Mouse (Mus musculus) midbrain, embryonic 10.5 days (tissue): ENCODE results near the gene Ramp3. TPM values are rescaled to one million over a fixed set of nuclear protein-coding genes. Genes with fewer than 3 reads are reported as not detected.

Experiments
- DNase-seq: peaks from one replicate; pipeline ENCODE4 v3.0.0-alpha.2; 2017; ENCODE audit warnings: low spot score
- H3K27ac ChIP-seq: fragments of 300-500 bp; sonication (generic); replicated peaks from 2 replicates; pipeline ENCODE4 v1.5.1; 2016; ENCODE audit warnings: mild to moderate bottlenecking
- H3K27me3 ChIP-seq: fragments of 300-500 bp; sonication (generic); 2 replicates; pipeline ENCODE4 v1.6.1; 2016; ENCODE audit warnings: low read depth, mild to moderate bottlenecking; ENCODE audit not compliant: poor library complexity, severe bottlenecking
- H3K36me3 ChIP-seq: fragments of 300-500 bp; sonication (generic); 2 replicates; pipeline ENCODE4 v1.6.1; 2016; ENCODE audit warnings: mild to moderate bottlenecking, moderate library complexity
- H3K4me1 ChIP-seq: fragments of 300-500 bp; sonication (generic); 2 replicates; pipeline ENCODE4 v1.6.1; 2016
- H3K4me3 ChIP-seq: fragments of 300-500 bp; sonication (generic); 2 replicates; pipeline ENCODE4 v1.5.1; 2016; ENCODE audit warnings: mild to moderate bottlenecking, moderate library complexity
- H3K9me3 ChIP-seq: fragments of 300-500 bp; sonication (generic); replicated peaks from 2 replicates; pipeline ENCODE4 v1.6.1; 2016; ENCODE audit warnings: mild to moderate bottlenecking
- WGBS: fragments of 180-500 bp; shearing (Covaris S2); methylation state at CpG from one replicate; pipeline ENCODE4 v1.1.7; 2016; 5-methylcytosine and 5-hydroxymethylcytosine counted together
- polyA plus RNA-seq: library from polyadenylated mRNA; unstranded; fragments of >200 nt; fragmentation: Nextera tagmentation; extraction: Ambion mirVana; gene quantifications from 2 replicates; pipeline ENCODE4 v1.2.1, GENCODE M21; 2016

Gene Ramp3
- polyA plus RNA-seq: 5.6 and 7.1 TPM in 2 replicates

DNA sequence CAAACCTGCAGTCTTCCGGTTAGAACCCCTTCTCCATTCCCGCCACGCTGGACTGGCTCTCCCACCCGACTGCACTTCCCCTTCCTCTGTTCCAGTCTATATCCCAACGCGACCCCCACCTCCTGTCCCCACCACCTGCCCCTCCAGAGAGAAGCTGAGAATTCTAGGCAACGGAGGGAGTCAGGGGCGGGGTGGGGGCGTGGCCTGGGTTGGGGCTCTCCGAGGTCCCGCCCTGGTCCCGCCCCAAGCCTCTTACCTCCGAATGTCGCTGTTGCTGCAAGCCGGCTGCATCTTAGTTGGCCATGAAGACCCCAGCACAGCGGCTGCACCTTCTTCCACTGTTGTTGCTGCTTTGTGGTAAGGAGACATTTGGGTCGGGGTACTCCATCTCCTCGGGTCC lies at the start of gene Ramp3:
Ramp3 (plus strand) TSS at position 251 of the 400 bp plus-strand sequence.
- Histone ChIP-seq H3K4me3 (peak within 1 kb of the TSS; percentile 62), H3K36me3 (no peaks in the 10 kb centered on the region), H3K9me3 (no peaks in the 10 kb centered on the region), H3K4me1 (peaks cover 30% of the 10 kb centered on the region), H3K27ac (peak within 1 kb of the TSS; percentile 69), H3K27me3 (peaks cover 18% of the 10 kb centered on the region)
- WGBS: 1% methylated on average over 18 of the region's 18 CpGs
- DNase-seq: peak; percentile 77

DNA sequence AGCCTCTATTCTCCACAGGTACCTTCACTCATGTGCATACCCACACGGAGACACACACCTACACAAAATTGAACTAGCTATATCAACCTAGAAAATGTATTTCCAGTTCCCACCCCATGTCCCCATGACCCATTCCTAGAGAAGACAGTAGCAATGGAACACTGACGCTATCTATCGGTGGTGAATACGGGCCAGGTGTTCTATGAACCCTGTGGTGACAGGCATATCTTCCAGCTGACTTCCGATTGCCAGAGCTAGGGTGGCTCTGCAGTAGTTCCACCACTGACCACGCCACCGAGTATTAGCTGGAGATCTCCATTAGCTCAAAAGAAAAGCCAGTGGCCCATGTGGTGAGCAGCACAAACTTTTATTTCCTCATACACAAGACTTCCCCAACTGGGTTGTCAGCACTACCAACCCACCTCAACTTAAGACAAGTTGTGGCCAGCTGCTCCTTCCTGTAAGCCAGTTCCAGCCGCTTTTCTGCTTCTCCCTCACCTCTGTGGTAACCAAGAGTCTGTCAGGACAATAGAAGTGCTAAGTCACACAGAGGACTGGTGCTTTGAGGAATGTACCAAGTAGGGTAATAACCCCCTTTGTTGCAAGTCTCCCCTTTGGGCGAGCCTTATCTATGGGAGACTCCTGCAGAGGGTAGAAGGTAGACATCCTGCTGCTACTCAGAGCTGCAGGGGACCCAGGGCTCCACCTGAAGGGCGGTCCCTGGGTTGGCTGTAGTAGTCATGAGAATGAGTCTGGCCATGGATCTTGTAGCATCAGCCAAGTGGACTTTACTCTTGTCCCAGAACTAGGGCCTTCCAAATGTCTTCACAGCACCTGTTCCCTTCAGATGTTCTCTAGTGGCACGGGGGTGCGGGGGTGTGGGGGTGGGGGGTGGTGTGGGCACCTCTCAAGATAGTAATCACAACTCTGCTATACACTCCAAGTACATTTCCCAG lies 42.8 kb upstream of the Ramp3 start:
- DNase-seq: no peak
- H3K4me3 ChIP-seq: no peak overlapping the region
- no peak overlapping the region for H3K27ac ChIP-seq
- H3K4me1 ChIP-seq: no peaks in the 10 kb centered on the region
- no peaks in the 10 kb centered on the region for H3K9me3 ChIP-seq
- no peaks in the 10 kb centered on the region for H3K27me3 ChIP-seq
- peaks cover 100% of the 10 kb centered on the region for H3K36me3 ChIP-seq
- 92% methylated on average over 12 of the region's 12 CpGs for WGBS

DNA sequence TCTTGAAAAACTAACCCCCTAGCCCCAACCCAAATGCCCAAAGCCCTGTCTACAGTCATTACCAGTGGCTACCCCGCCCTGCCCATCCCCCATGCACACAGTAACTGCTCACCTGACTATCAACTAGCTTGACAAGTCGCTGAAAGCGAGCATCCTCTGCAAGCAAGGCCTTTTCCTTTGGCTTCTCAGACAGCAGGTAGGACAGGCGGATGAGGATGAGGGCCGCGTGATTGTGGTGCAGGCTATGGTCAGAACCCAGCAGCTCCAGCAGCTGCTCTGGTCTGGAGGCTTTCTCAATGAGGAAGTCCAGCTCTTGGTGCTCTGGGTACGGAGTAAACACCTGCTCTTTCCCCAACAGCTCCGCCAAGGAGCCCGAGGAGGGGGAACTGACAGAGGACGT lies 34.6 kb upstream of the Ramp3 start:
- Histone ChIP-seq H3K4me3 (peak overlapping the region; percentile 84; the same call in 1 of the 2 replicates), H3K27me3 (no peaks in the 10 kb centered on the region), H3K36me3 (peaks cover 62% of the 10 kb centered on the region), H3K27ac (no peak overlapping the region), H3K4me1 (peaks cover 30% of the 10 kb centered on the region), H3K9me3 (no peaks in the 10 kb centered on the region)
- WGBS: 96% methylated on average over 10 of the region's 10 CpGs
- no peak for DNase-seq

DNA sequence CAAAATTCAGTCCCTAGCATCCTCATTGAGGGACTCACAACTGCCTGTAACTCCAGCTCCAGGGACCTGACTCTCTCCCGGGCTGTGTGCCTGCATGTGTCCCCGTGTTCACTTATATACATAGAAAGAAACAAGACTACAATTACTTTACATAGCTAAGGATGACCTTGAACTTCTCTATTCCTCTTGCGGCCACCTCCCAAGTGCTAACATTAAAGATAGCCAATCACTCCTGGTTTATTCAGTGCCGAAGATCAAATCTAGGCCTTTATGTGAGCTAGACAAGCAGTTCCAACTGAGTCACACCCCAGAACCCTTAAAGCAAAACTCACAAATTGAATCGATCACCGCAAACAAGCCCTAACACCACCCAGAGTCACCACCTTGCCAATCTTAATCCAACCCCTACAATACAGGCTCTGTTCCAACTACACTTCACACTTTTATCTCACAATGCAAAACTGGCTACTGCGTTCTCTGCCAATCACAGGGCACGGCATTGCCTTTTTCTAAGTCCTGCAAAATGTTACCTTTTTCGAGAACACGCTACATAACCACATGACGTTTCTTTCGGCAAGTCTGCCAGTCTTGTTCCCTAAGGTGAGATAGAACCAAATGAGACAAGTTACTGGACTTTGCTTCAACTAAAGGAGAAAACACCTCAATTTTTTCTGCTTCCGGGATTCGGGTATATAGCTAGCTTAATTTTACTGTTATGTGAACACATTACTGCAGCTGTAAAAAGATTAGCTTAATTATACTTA lies 33.5 kb upstream of the Ramp3 start:
- peaks cover 51% of the 10 kb centered on the region for H3K36me3 ChIP-seq
- peak overlapping the region; percentile 95 for H3K27ac ChIP-seq

DNA sequence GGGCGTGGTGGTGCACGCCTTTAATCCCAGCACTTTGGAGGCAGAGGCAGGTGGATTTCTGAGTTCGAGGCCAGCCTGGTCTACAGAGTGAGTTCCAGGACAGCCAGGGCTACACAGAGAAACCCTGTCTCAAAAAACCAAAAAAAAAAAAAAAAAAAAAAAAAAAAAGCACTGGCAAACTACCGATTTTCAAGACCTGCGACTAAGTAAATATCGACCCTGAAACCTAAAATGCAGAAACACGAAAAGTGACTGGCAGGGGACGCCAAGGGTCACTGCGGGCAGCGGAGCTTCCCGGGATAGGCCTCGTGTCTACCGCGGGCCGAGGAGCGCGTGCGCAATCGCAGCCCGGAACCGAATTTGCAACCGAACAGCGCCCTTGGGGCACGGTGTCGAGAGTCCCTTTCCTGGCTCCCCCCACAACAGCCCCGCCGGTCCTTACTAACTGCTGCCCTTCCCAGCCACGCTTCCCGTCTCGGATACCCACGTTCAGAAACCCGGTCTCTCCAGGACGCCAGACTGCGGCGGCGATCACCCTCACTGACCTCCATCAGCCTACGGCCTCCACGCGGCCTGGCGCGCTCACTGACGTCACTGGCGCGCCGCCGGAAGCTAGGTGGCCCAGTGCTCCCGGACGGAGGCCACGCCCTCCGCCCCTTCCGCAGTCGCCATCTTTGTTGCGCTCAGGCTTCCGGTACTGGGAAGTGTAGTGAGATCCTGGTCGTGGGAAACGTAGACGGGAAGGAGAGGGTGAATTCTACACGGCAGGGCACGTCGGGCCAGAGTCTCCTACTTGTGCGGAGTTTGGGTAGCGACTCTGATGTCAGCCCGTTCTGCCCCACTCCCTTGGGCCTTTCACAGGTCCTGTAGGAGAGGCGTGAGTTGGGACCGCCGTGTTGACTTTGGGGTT lies 32.6 kb upstream of the Ramp3 start, which contains the start of gene Tbrg4:
Tbrg4 (minus strand) TSS at position 590 of the 910 bp plus-strand sequence.
- Histone ChIP-seq H3K4me1 (peaks cover 30% of the 10 kb centered on the region), H3K27me3 (no peaks in the 10 kb centered on the region), H3K36me3 (peaks cover 42% of the 10 kb centered on the region)

More for the DNA sequence above, 33.5 kb upstream of the Ramp3 start:
- H3K9me3 ChIP-seq: no peaks in the 10 kb centered on the region
- no peak for DNase-seq
- 75% methylated on average over 14 of the region's 14 CpGs for WGBS
- H3K4me1 ChIP-seq: peaks cover 30% of the 10 kb centered on the region
- H3K27me3 ChIP-seq: no peaks in the 10 kb centered on the region
- peak overlapping the region; percentile 84 for H3K4me3 ChIP-seq

DNA sequence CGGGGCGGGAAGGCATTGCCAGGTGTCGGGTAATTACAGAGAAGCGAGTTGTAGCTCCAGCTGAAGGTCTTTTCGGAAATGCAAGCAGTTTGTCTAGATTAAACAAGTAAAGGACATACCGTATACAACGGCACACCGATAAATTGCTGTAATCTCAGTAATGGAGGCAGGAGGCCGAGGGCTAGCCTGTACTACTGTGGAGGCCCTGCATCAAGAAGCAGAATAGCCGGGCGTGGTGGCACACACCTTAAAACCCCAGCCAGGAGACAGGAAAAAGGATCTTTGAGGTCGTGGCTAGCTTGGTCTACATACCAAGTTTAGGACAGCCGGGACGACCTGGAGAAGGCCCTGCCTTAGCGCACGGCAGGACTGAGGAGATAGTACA lies 31.9 kb upstream of the Ramp3 start:
- Histone ChIP-seq H3K27ac (peak overlapping the region; percentile 95), H3K4me1 (peaks cover 30% of the 10 kb centered on the region), H3K9me3 (no peaks in the 10 kb centered on the region), H3K36me3 (peaks cover 35% of the 10 kb centered on the region), H3K27me3 (no peaks in the 10 kb centered on the region), H3K4me3 (peak overlapping the region; percentile 84)
- no peak for DNase-seq
- WGBS: 15% methylated on average over 16 of the region's 16 CpGs

More for the DNA sequence above, 32.6 kb upstream of the Ramp3 start, which contains the start of gene Tbrg4:
- under 1% methylated on average over 66 of the region's 66 CpGs for WGBS
- Histone ChIP-seq H3K9me3 (no peaks in the 10 kb centered on the region), H3K27ac (peak within 1 kb of the TSS; percentile 95), H3K4me3 (peak within 1 kb of the TSS; percentile 84)
- peak; percentile 94 for DNase-seq

DNA sequence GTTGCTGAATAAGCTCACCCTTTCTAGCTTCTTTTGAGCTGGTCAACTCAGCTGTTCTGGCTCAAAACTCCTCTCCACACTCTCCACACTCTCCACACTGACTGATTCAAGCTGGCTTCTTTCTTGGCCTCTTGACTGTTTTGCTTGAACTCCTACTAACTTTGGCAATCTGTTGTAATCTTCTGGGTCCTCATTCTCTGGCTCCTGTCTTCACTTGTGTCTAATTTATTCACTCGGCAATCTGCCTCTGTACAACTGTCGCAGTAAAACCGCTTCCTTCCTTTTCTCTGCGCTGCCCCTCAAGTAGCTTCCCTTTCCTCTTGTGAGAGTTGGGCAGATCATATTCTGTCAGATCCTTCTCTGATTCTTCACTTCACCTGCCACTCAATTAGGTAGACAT lies 30.6 kb upstream of the Ramp3 start:
- DNase-seq: no peak
- Histone ChIP-seq H3K27me3 (no peaks in the 10 kb centered on the region), H3K4me3 (no peak overlapping the region), H3K9me3 (no peaks in the 10 kb centered on the region), H3K4me1 (peaks cover 30% of the 10 kb centered on the region), H3K27ac (no peak overlapping the region), H3K36me3 (peaks cover 22% of the 10 kb centered on the region)
- 91% methylated on average over 4 of the region's 4 CpGs for WGBS

DNA sequence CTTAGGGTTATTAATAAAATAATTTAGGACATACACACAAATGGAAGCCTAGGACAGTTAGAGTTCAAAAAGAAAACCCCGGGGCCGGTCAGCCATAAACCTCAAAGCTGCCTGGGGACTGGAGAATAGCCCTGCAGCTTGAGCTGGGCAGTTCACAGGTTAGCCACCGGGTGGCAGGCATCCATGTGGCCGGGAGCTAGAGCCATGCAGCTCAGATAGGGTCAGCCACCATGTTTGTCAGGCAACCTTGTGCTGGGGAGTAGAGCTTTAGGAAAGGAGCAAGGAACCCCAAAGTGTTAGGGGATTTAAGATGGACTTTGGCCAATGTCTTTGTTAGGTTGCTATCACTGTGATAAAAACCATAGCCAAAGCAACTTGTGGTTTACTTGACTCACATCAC lies 29.8 kb upstream of the Ramp3 start:
- 27% methylated on average over 4 of the region's 4 CpGs for WGBS

DNA sequence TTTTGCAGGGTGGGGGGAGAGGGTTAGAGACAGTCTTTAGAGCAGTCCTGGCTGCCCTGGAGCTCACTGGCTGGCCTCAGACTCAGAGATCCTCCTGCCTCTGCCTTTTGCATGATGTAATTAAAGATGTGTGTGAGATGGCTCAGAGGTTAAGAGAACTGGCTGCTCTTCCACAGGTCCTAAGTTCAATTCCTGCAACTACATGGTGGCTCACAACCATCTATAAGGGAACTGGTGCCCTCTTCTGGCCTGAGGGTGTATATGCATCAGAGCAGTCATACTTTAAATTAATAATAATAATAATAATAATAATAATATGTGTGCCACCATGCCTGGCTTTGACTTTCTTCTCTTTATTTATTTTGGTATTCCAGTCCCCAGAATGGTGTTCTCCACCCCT lies 28.7 kb upstream of the Ramp3 start:
- H3K9me3 ChIP-seq: no peaks in the 10 kb centered on the region
- peaks cover 2% of the 10 kb centered on the region; the same call in 1 of the 2 replicates for H3K36me3 ChIP-seq
- no peak for DNase-seq

More for the DNA sequence above, 29.8 kb upstream of the Ramp3 start:
- no peak overlapping the region for H3K4me3 ChIP-seq
- no peaks in the 10 kb centered on the region for H3K27me3 ChIP-seq
- H3K36me3 ChIP-seq: peaks cover 13% of the 10 kb centered on the region
- H3K4me1 ChIP-seq: peaks cover 24% of the 10 kb centered on the region
- H3K9me3 ChIP-seq: no peaks in the 10 kb centered on the region
- peak; percentile 74 for DNase-seq
- no peak overlapping the region for H3K27ac ChIP-seq

DNA sequence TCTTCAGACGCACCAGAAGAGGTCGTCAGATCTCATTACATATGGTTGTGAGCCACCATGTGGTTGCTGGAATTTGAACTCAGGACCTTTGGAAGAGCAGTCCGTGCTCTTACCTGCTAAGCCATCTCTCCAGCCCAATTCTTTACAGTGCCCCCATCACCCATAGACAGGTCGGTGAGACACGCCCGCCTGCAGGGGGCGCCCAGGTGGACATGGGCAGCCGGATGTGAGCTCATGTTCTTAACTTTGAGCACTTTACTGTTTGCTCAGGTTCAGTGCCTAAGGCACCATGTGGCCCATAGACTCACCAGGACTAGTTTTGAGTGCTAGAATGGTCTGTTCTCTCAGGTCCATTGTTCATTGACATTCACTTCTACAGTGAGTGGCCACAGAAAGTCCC lies 22.2 kb upstream of the Ramp3 start:
- Histone ChIP-seq H3K9me3 (no peaks in the 10 kb centered on the region), H3K27ac (no peak overlapping the region), H3K27me3 (no peaks in the 10 kb centered on the region), H3K4me3 (no peak overlapping the region), H3K4me1 (no peaks in the 10 kb centered on the region), H3K36me3 (no peaks in the 10 kb centered on the region)
- 72% methylated on average over 8 of the region's 8 CpGs for WGBS
- DNase-seq: no peak

More for the DNA sequence above, 28.7 kb upstream of the Ramp3 start:
- Histone ChIP-seq H3K27ac (no peak overlapping the region), H3K27me3 (no peaks in the 10 kb centered on the region), H3K4me1 (peaks cover 13% of the 10 kb centered on the region), H3K4me3 (no peak overlapping the region)

DNA sequence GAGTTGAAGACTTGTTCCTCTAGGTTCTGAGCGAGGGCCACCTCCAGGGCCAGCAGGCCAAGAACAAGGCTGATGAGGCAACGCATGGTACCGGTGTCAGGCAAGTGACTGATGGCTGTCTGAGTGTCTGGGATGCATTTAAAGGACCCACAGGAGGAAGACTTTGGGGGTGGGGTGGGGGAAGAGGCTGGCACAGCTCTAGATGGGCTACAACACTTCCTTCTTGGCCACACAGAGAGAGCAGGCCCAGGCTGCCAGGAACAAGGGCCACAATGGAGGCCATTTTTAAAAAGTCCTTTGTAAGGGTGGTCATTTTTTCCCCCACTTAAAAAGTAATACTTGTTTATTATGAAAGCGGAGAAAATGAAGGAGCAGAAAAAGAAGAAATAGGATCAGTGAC lies 19.8 kb upstream of the Ramp3 start, which contains the start of gene Wap:
Wap (minus strand) TSS at position 101 of the 400 bp plus-strand sequence.
- 90% methylated on average over 4 of the region's 4 CpGs for WGBS
- no peak for DNase-seq

DNA sequence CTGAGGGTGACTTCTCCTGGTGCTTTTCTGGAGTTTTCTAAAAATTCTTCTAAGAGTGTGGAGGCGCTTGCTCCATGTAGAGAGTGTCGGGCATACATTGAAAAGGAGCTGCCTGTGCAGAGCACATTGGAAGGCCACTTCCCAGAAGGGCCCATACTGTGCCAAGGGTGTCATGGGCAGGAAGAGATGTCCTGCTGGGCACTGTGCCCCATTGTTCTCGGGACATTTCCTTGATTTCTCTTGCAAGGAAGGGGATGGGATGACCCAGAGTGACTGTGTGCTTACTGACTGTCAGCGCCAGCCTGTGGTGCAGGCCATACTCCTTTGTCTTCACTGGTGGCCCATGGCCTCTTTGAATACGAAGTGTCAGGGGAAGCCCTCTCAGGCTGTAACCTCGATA lies 19.2 kb upstream of the Ramp3 start:
- no peak for DNase-seq
- 78% methylated on average over 6 of the region's 6 CpGs for WGBS
- H3K4me1 ChIP-seq: no peaks in the 10 kb centered on the region
- no peaks in the 10 kb centered on the region for H3K9me3 ChIP-seq
- H3K27me3 ChIP-seq: no peaks in the 10 kb centered on the region
- no peak overlapping the region for H3K4me3 ChIP-seq
- H3K27ac ChIP-seq: no peak overlapping the region
- no peaks in the 10 kb centered on the region for H3K36me3 ChIP-seq

More for the DNA sequence above, 19.8 kb upstream of the Ramp3 start, which contains the start of gene Wap:
- H3K4me3 ChIP-seq: no peak within 1 kb of the TSS
- H3K36me3 ChIP-seq: no peaks in the 10 kb centered on the region
- no peaks in the 10 kb centered on the region for H3K27me3 ChIP-seq
- H3K27ac ChIP-seq: no peak within 1 kb of the TSS
- H3K9me3 ChIP-seq: no peaks in the 10 kb centered on the region
- H3K4me1 ChIP-seq: no peaks in the 10 kb centered on the region
